Mouse (Mus musculus): ENCODE data around the gene Skap2.

GRCm38 (mm10) chr6:52013245-52013945 lies 1.0 kb upstream of the Skap2 start:
- no peak for TF ChIP-seq E2F4 (IDR thresholded peaks at IDR 0.05; ENCODE audit: insufficient read depth)
- no peak for TF ChIP-seq USF1 (IDR thresholded peaks at IDR 0.05; ENCODE audit: low read depth)

Measured in myocyte (in vitro differentiated cells).